Mouse (Mus musculus): ENCODE results near the gene Exoc6b.

- TF ChIP-seq REST (IDR thresholded peaks at IDR 0.05; ENCODE audit: insufficient read depth, insufficient read length) (no peak), MAX (IDR thresholded peaks at IDR 0.05; ENCODE audit: low read depth) (no peak), TCF12 (IDR thresholded peaks at IDR 0.05; ENCODE audit: insufficient read depth, poor library complexity, severe bottlenecking) (no peak), POLR2A (IDR thresholded peaks at IDR 0.05; ENCODE audit: insufficient read length, low read depth) (no peak), E2F4 (IDR thresholded peaks at IDR 0.05; ENCODE audit: insufficient read depth) (no peak), MYOD1 (IDR thresholded peaks at IDR 0.05; ENCODE audit: control insufficient read depth in 1 of 3, insufficient read length in 2 of 3, low read depth in 2 of 3) (no peak), USF1 (IDR thresholded peaks at IDR 0.05; ENCODE audit: low read depth) (no peak), TCF3 (IDR thresholded peaks at IDR 0.05; ENCODE audit: insufficient read length, low read depth) (no peak)
Measured at GRCm38 (mm10) chr6:84583841-84584782, 485.2 kb downstream of the Exoc6b start.

Data from myocyte (in vitro differentiated cells).